Mouse (Mus musculus) forebrain, postnatal 0 days (tissue): ENCODE measurements around the gene Kctd21. TPM values are rescaled to one million over a fixed set of nuclear protein-coding genes. Genes with fewer than 3 reads are reported as not detected.

Experiments used
- ATAC-seq: fragments of 200-750 bp; cut with Nextera tagmentation; 2 replicates; pipeline ENCODE4 v1.8.0; 2017; ENCODE audit warnings: mild to moderate bottlenecking, moderate library complexity
- DNase-seq: peaks from one replicate; pipeline ENCODE4 v3.0.0-alpha.2; 2015
- H3K27ac ChIP-seq: fragments of 300-500 bp; sonication (generic); 2 replicates; pipeline ENCODE4 v1.5.1; 2014; ENCODE audit warnings: low read depth, mild to moderate bottlenecking, antibody characterized with exemption, low read length, moderate library complexity, mixed read lengths
- H3K27me3 ChIP-seq: fragments of 300-500 bp; sonication (generic); 2 replicates; pipeline ENCODE4 v1.6.1; 2014; ENCODE audit warnings: mild to moderate bottlenecking, low read length, mixed read lengths; ENCODE audit not compliant: insufficient read depth
- H3K36me3 ChIP-seq: fragments of 300-500 bp; sonication (generic); 2 replicates; pipeline ENCODE4 v1.6.1; 2014; ENCODE audit warnings: mild to moderate bottlenecking, moderate library complexity; ENCODE audit not compliant: insufficient read depth
- H3K4me1 ChIP-seq: fragments of 300-500 bp; sonication (generic); 2 replicates; pipeline ENCODE4 v1.6.1; 2014; ENCODE audit warnings: antibody characterized with exemption; ENCODE audit not compliant: insufficient read depth
- H3K4me2 ChIP-seq: fragments of 300-500 bp; sonication (generic); 2 replicates; pipeline ENCODE4 v1.6.1; 2014; ENCODE audit warnings: low read depth, mild to moderate bottlenecking, moderate library complexity
- H3K4me3 ChIP-seq: fragments of 300-500 bp; sonication (generic); 2 replicates; pipeline ENCODE4 v1.5.1; 2014; ENCODE audit warnings: low read depth, low read length, mixed read lengths
- H3K9ac ChIP-seq: fragments of 300-500 bp; sonication (generic); 2 replicates; pipeline ENCODE4 v1.6.1; 2014; ENCODE audit warnings: mild to moderate bottlenecking
- H3K9me3 ChIP-seq: fragments of 300-500 bp; sonication (generic); 2 replicates; pipeline ENCODE4 v1.6.1; 2016; ENCODE audit warnings: low read length
- CTCF ChIP-seq: sonication (generic); IDR thresholded peaks from 2 replicates; pipeline ENCODE4 v1.5.1; 2016; ENCODE audit warnings: antibody characterized with exemption, control low read depth, low read depth
- WGBS: fragments of 180-500 bp; shearing (Covaris S2); extraction: QIAGEN DNeasy Blood & Tissue Kit; methylation state at CpG from one replicate; pipeline ENCODE4 v1.1.7; 2014; 5-methylcytosine and 5-hydroxymethylcytosine counted together
- polyA plus RNA-seq: library from polyadenylated mRNA; unstranded; fragments of >200 nt; fragmentation: Nextera tagmentation; extraction: Ambion mirVana; gene quantifications from 2 replicates; pipeline ENCODE4 v1.2.1, GENCODE M21; 2015
- total RNA-seq: library from RNA; depleted of rRNA; stranded (reverse); fragments of >200 nt; gene quantifications from 2 replicates; pipeline ENCODE4 v1.2.3, GENCODE M21; 2014

Gene Kctd21
- total and polyA plus RNA-seq, 2 experiments from 2014 or later, result 3.1 to 4.9 TPM

DNA sequence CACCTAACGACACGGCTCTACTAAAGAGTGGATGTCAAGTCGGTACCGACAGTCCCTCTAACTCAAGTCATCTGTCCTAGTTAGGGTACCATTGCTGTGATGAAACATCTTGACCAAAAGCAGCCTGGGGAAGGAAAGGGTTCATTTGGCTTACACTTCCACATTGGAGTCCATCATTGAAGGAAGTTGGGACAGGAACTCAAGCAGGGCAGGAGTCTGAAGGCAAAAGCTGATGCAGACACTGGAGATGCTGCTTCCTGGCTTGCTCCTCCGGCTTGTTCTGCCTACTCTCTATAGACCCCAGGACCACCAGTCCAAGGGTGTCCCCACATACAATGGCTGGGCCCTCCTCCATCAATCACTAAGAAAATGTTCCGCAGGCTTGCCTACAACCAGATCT is 16.5 kb upstream of the Kctd21 start:
- Histone ChIP-seq H3K9me3 (no peaks in the 10 kb centered on the region), H3K9ac (no peak overlapping the region), H3K27ac (no peak overlapping the region), H3K4me3 (no peak overlapping the region), H3K36me3 (peaks cover 50% of the 10 kb centered on the region), H3K27me3 (no peaks in the 10 kb centered on the region), H3K4me2 (no peak overlapping the region), H3K4me1 (no peaks in the 10 kb centered on the region)
- DNase-seq, result no peak
- 92% methylated on average over 6 of the region's 6 CpGs for WGBS
- TF ChIP-seq CTCF, result no peak
- ATAC-seq, result no peak

- DNase-seq, result no peak
Observed at GRCm38 (mm10) chr7:97317706-97318105, 14.4 kb upstream of the Kctd21 start.

DNA sequence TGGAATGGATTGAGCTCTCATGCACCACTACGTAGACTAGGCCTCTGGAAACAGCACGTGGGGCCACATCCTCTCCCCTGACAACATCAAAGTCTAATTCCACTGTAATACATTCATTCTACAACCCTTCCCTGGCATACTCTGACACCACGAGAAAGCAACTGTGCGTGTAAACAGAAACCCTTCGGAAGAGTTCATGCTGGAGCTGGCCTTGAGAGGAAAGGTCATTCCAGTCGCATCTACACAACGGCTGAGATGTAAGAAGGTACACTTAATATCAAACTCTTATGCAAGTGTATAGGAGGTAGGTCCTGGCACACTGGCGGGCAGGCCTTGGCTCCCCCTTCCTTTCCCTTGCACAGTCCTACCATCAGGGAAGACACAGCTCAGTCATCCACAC is 7.8 kb upstream of the Kctd21 start:
- no peak for TF ChIP-seq CTCF
- no peak overlapping the region for H3K4me2 ChIP-seq
- no peak overlapping the region for H3K4me3 ChIP-seq
- ATAC-seq, result no peak
- WGBS, result 93% methylated on average over 8 of the region's 8 CpGs
- H3K4me1 ChIP-seq, result no peaks in the 10 kb centered on the region
- no peak overlapping the region for H3K9ac ChIP-seq
- DNase-seq, result no peak
- H3K27me3 ChIP-seq, result peaks cover 10% of the 10 kb centered on the region; the same call in 1 of the 2 replicates
- H3K27ac ChIP-seq, result no peak overlapping the region
- H3K36me3 ChIP-seq, result peaks cover 32% of the 10 kb centered on the region
- H3K9me3 ChIP-seq, result no peaks in the 10 kb centered on the region

More at GRCm38 (mm10) chr7:97317706-97318105, 14.4 kb upstream of the Kctd21 start:
- no peak for ATAC-seq
- peaks cover 47% of the 10 kb centered on the region for H3K36me3 ChIP-seq
- 79% methylated on average over 3 of the region's 3 CpGs for WGBS
- H3K4me2 ChIP-seq, result no peak overlapping the region
- no peak for TF ChIP-seq CTCF
- no peaks in the 10 kb centered on the region for H3K27me3 ChIP-seq
- no peak overlapping the region for H3K9ac ChIP-seq
- no peaks in the 10 kb centered on the region for H3K9me3 ChIP-seq
- H3K27ac ChIP-seq, result no peak overlapping the region
- no peak overlapping the region for H3K4me3 ChIP-seq
- no peaks in the 10 kb centered on the region for H3K4me1 ChIP-seq

DNA sequence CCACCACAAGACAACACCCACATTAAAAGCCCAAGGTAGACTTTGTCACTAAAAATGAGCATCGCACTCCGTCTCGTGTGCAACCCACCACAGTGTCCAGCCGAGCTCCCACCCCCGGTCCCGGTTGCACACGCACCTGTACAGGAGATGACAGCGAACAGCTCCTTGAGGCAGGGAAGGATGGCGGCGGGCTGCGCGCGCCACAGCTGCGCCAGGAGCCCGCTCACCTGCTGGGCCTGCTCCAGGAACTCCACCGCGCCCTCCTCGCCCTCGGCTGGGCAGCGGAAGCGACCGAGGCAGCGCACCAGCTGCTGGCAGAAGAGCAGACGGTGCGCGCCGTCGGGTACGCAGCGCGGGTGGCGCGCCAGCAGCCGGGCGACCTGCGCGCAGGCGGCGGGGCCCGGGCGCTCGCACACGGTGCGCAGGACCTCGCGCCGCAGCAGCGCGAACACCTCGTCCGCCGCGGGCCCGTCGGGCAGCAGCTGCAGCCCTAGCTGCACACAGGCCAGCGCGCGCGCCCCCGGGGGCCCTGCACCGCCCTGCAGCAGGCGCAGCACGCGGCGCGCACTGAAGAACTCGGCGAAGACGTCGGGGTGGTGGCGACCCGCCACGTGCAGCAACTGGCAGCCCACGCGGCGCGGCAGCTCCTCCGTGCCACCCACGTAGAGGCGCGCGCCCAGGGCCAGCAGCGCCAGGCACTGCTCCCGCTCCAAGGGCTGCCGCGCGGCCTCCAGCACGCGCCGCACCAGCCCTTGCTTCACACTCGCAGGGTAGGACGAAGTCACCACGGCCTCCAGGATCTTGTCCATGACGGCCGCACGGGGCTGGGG is 6.8 kb upstream of the Kctd21 start:
- H3K36me3 ChIP-seq, result peaks cover 24% of the 10 kb centered on the region
- DNase-seq, result peak; percentile 65

GRCm38 (mm10) chr7:97327376-97327775 is 4.8 kb upstream of the Kctd21 start:
- 96% methylated on average over 4 of the region's 4 CpGs for WGBS
- Histone ChIP-seq H3K9me3 (no peaks in the 10 kb centered on the region), H3K9ac (no peak overlapping the region), H3K4me3 (no peak overlapping the region), H3K4me2 (no peak overlapping the region), H3K36me3 (0 out of 2 replicates have a peak, but pooled peaks cover 6% of the 10 kb centered on the region), H3K27ac (no peak overlapping the region), H3K4me1 (peaks cover 7% of the 10 kb centered on the region; the same call in 1 of the 2 replicates), H3K27me3 (peaks cover 10% of the 10 kb centered on the region; the same call in 1 of the 2 replicates)
- no peak for TF ChIP-seq CTCF
- DNase-seq (no peak), ATAC-seq (no peak)

More for the DNA sequence above, 6.8 kb upstream of the Kctd21 start:
- Histone ChIP-seq H3K27ac (no peak overlapping the region), H3K4me3 (peak overlapping the region; percentile 29), H3K9ac (peak overlapping the region; percentile 22; the same call in 1 of the 2 replicates), H3K27me3 (peaks cover 10% of the 10 kb centered on the region; the same call in 1 of the 2 replicates), H3K4me2 (peak overlapping the region; percentile 53), H3K4me1 (no peaks in the 10 kb centered on the region), H3K9me3 (no peaks in the 10 kb centered on the region)
- WGBS, result 16% methylated on average over 95 of the region's 96 CpGs
- TF ChIP-seq CTCF, result no peak
- ATAC-seq, result peak; percentile 79

- Histone ChIP-seq H3K9ac (no peak overlapping the region), H3K27me3 (peaks cover 10% of the 10 kb centered on the region; the same call in 1 of the 2 replicates), H3K27ac (no peak overlapping the region), H3K9me3 (no peaks in the 10 kb centered on the region), H3K4me2 (no peak overlapping the region), H3K36me3 (no peaks in the 10 kb centered on the region), H3K4me3 (no peak overlapping the region), H3K4me1 (peaks cover 14% of the 10 kb centered on the region)
- DNase-seq (no peak), ATAC-seq (no peak)
- WGBS, result 74% methylated on average over 13 of the region's 13 CpGs
- no peak for TF ChIP-seq CTCF
Observed at GRCm38 (mm10) chr7:97328891-97329588, 3.1 kb upstream of the Kctd21 start.

DNA sequence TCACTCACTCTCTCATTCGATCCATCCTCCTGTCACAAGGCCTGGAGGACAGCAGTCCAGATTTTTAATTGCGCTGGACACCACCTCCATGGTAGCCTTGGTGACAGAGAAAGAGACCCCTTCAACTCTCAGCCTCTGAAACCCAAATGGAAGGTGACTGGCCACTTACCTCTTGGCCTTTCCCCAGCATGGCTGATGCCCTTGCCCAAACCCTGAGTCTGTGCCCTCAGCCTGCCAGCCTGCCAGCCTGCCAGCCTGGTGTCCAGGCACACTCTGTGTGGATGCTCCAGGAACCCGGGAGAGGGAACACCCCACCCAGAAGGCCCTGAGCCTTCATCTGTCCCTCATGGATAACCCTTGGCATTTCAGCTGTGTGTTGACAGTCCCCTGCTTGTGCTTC is 2.5 kb upstream of the Kctd21 start:
- no peak for DNase-seq
- TF ChIP-seq CTCF, result no peak
- no peak for ATAC-seq
- no peaks in the 10 kb centered on the region for H3K9me3 ChIP-seq
- no peaks in the 10 kb centered on the region for H3K36me3 ChIP-seq
- H3K27me3 ChIP-seq, result peaks cover 10% of the 10 kb centered on the region; the same call in 1 of the 2 replicates
- 0 out of 2 replicates have a peak overlapping the region, but pooled peaks have one; percentile 6 for H3K9ac ChIP-seq
- H3K27ac ChIP-seq, result no peak overlapping the region
- H3K4me3 ChIP-seq, result no peak overlapping the region
- H3K4me1 ChIP-seq, result peaks cover 14% of the 10 kb centered on the region
- no peak overlapping the region for H3K4me2 ChIP-seq
- 79% methylated on average over 3 of the region's 3 CpGs for WGBS
